Mouse (Mus musculus) forebrain, embryonic 14.5 days (tissue): ENCODE data around the gene Prdm9. TPM values are rescaled to one million over a fixed set of nuclear protein-coding genes. Genes with fewer than 3 reads are reported as not detected.

Experiments used
- ATAC-seq: fragments of 200-750 bp; cut with Nextera tagmentation; 2 replicates; pipeline ENCODE4 v1.8.0; 2017; ENCODE audit warnings: mild to moderate bottlenecking, moderate library complexity
- DNase-seq: peaks from one replicate; pipeline ENCODE4 v3.0.0-alpha.2; 2015; ENCODE audit warnings: low spot score
- H3K27ac ChIP-seq: fragments of 300-500 bp; sonication (generic); 2 replicates; pipeline ENCODE4 v1.5.1; 2014; ENCODE audit warnings: low read depth, mild to moderate bottlenecking, control low read depth, low read length, moderate library complexity
- H3K27me3 ChIP-seq: fragments of 300-500 bp; sonication (generic); replicated peaks from 2 replicates; pipeline ENCODE4 v1.6.1; 2014; ENCODE audit warnings: low read length, control low read depth, mixed read lengths; ENCODE audit not compliant: control insufficient read depth, insufficient read depth
- H3K36me3 ChIP-seq: fragments of 300-500 bp; sonication (generic); 2 replicates; pipeline ENCODE4 v1.6.1; 2014; ENCODE audit warnings: low read length, control low read depth; ENCODE audit not compliant: control insufficient read depth, insufficient read depth
- H3K4me1 ChIP-seq: fragments of 300-500 bp; sonication (generic); 2 replicates; pipeline ENCODE4 v1.6.1; 2014; ENCODE audit warnings: antibody characterized with exemption, low read length, control low read depth; ENCODE audit not compliant: control insufficient read depth, insufficient read depth
- H3K4me2 ChIP-seq: fragments of 300-500 bp; sonication (generic); 2 replicates; pipeline ENCODE4 v1.6.1; 2014; ENCODE audit warnings: mild to moderate bottlenecking, control low read depth, low read length
- H3K4me3 ChIP-seq: fragments of 300-500 bp; sonication (generic); 2 replicates; pipeline ENCODE4 v1.5.1; 2014; ENCODE audit warnings: low read depth, low read length, control low read depth
- H3K9ac ChIP-seq: fragments of 300-500 bp; sonication (generic); 2 replicates; pipeline ENCODE4 v1.6.1; 2014; ENCODE audit warnings: mild to moderate bottlenecking, low read length, control low read depth, moderate library complexity
- H3K9me3 ChIP-seq: fragments of 300-500 bp; sonication (generic); replicated peaks from 2 replicates; pipeline ENCODE4 v1.6.1; 2016; ENCODE audit warnings: low read length, control low read depth, mixed read lengths; ENCODE audit not compliant: control insufficient read depth
- WGBS: fragments of 180-500 bp; shearing (Covaris S2); extraction: QIAGEN DNeasy Blood & Tissue Kit; methylation state at CpG from one replicate; pipeline ENCODE4 v1.1.7; 2014; 5-methylcytosine and 5-hydroxymethylcytosine counted together
- polyA plus RNA-seq: library from polyadenylated mRNA; unstranded; fragments of >200 nt; fragmentation: Nextera tagmentation; extraction: Ambion mirVana; gene quantifications from 2 replicates; pipeline ENCODE4 v1.2.1, GENCODE M21; 2014

The Prdm9 gene
- polyA plus RNA-seq: 0.77 TPM in 2 replicates

DNA sequence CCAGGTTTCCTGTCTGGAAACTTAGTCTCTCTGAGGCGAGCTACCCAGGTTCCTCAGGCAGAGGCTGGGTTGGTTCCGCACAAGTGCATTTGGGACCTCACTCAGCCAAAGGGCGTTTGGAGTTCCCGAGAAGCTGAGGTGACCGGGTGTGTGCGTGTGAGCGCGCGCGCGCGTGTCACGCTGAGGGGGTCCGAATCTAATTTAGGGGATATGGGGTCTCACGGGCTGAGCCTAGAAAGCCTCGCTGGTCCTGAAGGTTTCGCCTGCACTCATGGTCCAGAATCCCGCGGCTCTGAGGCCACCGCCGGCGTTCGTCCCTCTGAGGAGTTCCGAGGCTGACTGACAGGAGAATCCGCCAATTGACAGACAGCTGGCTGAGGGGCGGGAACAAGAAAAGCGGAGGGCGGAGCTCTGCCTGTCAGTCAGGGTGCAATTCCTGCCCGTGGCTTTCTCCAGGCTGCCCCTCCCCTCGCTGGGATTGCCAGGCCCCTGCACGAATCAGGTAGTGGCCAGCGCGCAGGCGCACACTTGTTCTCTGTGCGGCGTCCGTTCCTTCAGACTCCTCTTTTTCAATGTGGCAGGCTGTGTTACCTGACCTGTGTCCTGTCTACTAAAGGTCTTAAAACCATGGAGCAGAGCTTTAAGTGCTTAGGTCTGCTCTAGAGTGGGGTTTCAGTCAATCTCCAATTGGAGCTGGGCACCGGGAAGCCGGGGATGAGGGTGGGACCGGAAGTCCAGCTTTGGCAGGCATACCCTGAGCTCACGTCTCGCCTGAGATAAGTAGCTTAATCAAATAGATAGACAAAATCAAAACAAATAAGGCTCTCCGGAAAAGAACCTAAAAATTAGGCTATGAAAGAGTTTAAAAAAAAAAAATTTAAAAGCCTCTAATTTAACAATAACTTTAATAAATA lies at the start of gene Prdm9:
Gene Prdm9 (minus strand): TSS at position 341 of the 914 bp plus-strand sequence.
- Histone ChIP-seq H3K27me3 (no peaks in the 10 kb centered on the region), H3K4me2 (peak within 1 kb of the TSS; percentile 88), H3K4me1 (peaks cover 4% of the 10 kb centered on the region; the same call in 1 of the 2 replicates), H3K9ac (peak within 1 kb of the TSS; percentile 80), H3K36me3 (no peaks in the 10 kb centered on the region), H3K9me3 (no peaks in the 10 kb centered on the region), H3K27ac (peak within 1 kb of the TSS; percentile 92), H3K4me3 (peak within 1 kb of the TSS; percentile 49)
- DNase-seq (peak; percentile 99), ATAC-seq (peak; percentile 99)
- WGBS: under 1% methylated on average over 43 of the region's 43 CpGs

DNA sequence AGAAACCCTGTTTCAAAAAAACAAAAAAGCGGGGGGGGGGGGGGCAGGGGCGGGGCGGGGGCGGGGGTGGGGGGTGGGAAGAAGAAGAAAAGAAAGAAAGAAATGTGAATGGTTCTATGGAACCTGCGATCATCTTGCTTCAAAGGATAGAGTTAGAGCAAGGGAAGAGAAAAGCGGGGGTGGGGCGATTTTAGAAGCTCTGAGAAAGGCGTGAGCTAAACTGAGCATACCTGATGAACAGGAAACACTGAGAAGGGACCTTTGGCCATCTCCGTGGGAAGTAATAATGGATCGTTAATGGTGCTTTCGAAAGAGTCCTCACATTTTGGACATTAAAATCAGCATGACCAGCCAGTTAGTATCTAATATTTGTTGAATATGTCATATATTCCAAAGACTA lies 35.3 kb upstream of the Prdm9 start:
- H3K4me2 ChIP-seq: no peak overlapping the region
- H3K4me1 ChIP-seq: no peaks in the 10 kb centered on the region
- no peaks in the 10 kb centered on the region for H3K9me3 ChIP-seq
- H3K27me3 ChIP-seq: no peaks in the 10 kb centered on the region
- no peak overlapping the region for H3K27ac ChIP-seq
- ATAC-seq (no peak), DNase-seq (no peak)
- H3K36me3 ChIP-seq: no peaks in the 10 kb centered on the region
- no peak overlapping the region for H3K9ac ChIP-seq
- H3K4me3 ChIP-seq: no peak overlapping the region
- WGBS: 91% methylated on average over 8 of the region's 11 CpGs

DNA sequence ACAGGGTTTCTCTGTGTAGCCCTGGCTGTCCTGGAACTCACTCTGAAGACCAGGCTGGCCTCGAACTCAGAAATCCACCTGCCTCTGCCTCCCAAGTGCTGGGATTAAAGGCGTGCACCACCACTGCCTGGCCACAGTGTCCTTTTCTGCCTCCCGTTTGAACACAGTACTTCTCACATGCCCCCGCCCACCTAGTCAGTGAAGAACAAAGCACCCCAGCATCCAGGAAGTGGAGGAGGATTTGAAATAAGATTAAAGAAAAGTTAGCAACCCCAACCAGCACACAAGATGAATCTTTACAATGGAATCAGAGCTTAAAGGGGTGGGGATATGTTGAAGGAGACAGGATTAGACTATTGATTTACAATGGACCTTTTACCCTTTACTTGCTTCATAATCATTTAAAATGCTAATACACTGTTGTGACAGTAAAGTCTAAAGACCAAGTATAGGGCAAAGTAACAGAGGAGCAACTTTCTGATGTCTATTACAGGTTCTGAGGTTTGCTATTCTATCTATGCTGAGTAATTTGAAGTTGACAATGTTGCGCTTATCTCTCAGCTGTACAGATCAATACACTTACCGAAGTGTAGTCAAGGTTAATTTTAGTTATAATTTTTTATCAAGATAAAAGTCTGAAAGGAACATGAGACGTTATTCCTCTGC lies 27.2 kb upstream of the Prdm9 start:
- Histone ChIP-seq H3K27me3 (no peaks in the 10 kb centered on the region), H3K9me3 (no peaks in the 10 kb centered on the region), H3K4me3 (no peak overlapping the region), H3K36me3 (no peaks in the 10 kb centered on the region), H3K27ac (no peak overlapping the region), H3K9ac (no peak overlapping the region), H3K4me2 (no peak overlapping the region), H3K4me1 (no peaks in the 10 kb centered on the region)
- DNase-seq: no peak
- no peak for ATAC-seq
- WGBS: 75% methylated on average over 7 of the region's 7 CpGs

DNA sequence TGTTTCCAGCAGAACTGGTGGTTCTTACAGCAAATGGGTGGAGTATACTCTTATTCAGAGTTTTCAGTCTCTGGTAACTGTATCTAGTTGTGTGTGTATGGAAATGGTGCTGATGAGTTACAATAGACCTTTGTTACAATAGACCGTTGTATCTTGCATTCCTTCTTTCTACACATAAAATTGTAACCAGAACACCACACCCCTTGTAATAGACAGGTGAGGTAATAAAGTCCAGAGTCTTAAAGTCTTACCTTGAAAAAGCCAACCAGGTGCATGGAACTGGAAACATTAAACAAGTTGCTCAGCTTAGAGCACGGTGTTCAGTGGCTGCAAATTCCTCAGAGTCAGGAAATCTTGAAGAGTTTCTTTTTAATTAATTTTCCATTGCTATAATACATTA lies 24.0 kb upstream of the Prdm9 start:
- Histone ChIP-seq H3K27ac (no peak overlapping the region), H3K9me3 (no peaks in the 10 kb centered on the region), H3K9ac (no peak overlapping the region), H3K27me3 (no peaks in the 10 kb centered on the region), H3K36me3 (no peaks in the 10 kb centered on the region), H3K4me2 (no peak overlapping the region), H3K4me3 (no peak overlapping the region), H3K4me1 (no peaks in the 10 kb centered on the region)
- WGBS: 82% methylated on average over 2 of the region's 2 CpGs
- ATAC-seq (no peak), DNase-seq (no peak)

DNA sequence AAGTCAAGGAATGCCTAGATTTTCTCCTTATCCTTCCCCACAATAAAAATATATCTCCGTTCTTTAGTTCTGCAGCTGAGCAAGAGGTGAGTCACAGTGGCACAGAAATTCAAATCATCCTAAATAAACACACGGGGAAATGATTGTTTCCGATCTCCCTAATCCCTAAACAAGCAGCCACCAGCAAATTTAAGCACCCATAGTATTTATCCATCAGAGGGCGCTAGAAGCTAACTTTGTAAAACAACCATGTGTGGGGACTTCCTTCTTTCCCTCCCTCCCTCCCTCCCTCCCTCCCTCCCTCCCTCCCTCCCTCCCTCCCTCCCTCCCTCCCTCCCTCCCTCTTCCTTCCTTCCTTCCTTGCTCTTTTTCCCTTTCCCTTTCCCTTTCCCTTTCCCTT lies 21.5 kb upstream of the Prdm9 start:
- H3K9ac ChIP-seq: no peak overlapping the region
- no peak overlapping the region for H3K4me3 ChIP-seq
- WGBS: 31% methylated on average over 4 of the region's 4 CpGs
- peak; percentile 44 for DNase-seq
- no peak overlapping the region for H3K27ac ChIP-seq
- H3K27me3 ChIP-seq: no peaks in the 10 kb centered on the region
- no peak overlapping the region for H3K4me2 ChIP-seq
- no peaks in the 10 kb centered on the region for H3K9me3 ChIP-seq
- H3K4me1 ChIP-seq: no peaks in the 10 kb centered on the region
- no peak for ATAC-seq
- H3K36me3 ChIP-seq: no peaks in the 10 kb centered on the region

DNA sequence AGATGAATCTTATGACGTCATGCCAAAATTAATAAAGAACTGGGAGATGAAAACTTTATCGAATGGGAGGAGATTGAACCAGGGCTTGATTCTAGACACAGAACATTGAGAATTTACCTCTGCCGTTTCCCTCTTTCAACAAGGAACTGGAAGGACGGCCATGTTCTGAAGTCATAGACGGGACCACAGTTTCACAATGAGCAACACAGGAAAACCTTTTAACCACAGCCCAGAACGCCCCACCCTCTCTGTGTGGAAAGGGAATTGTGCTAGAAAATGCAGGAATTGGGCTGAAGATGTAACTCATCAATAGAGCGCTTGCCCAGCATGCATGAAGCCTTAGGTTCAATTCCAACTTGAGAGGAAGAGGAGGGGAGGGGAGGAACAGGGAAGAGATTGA lies 18.9 kb upstream of the Prdm9 start:
- ATAC-seq (no peak), DNase-seq (no peak)
- no peak overlapping the region for H3K4me3 ChIP-seq
- H3K4me2 ChIP-seq: no peak overlapping the region
- H3K36me3 ChIP-seq: no peaks in the 10 kb centered on the region
- H3K4me1 ChIP-seq: no peaks in the 10 kb centered on the region
- no peak overlapping the region for H3K9ac ChIP-seq
- 90% methylated on average over 7 of the region's 7 CpGs for WGBS
- H3K27me3 ChIP-seq: no peaks in the 10 kb centered on the region
- H3K27ac ChIP-seq: no peak overlapping the region
- H3K9me3 ChIP-seq: no peaks in the 10 kb centered on the region

DNA sequence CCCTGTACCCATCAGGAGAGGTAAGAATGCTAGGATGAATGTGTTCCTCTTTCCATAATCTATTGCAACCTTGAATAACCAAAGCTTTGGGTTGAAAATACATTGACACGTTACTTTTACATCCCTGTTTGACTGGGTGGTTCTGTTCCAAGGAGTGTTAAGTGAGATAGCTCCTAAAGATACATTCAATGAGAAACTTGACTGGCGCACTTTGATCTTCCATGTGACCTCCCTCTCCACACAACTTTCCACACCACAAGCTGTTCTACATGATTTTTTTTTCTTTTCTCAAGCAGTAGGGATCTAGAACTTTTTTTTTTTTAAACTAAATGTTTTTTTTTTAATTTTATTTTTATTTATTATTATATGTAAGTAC lies 15.9 kb upstream of the Prdm9 start:
- no peak overlapping the region for H3K9ac ChIP-seq
- ATAC-seq: no peak
- H3K9me3 ChIP-seq: no peaks in the 10 kb centered on the region
- no peaks in the 10 kb centered on the region for H3K4me1 ChIP-seq
- WGBS: 92% methylated on average over 2 of the region's 2 CpGs
- H3K27ac ChIP-seq: no peak overlapping the region
- H3K4me2 ChIP-seq: no peak overlapping the region
- no peak for DNase-seq
- H3K4me3 ChIP-seq: no peak overlapping the region
- H3K27me3 ChIP-seq: no peaks in the 10 kb centered on the region
- no peaks in the 10 kb centered on the region for H3K36me3 ChIP-seq

DNA sequence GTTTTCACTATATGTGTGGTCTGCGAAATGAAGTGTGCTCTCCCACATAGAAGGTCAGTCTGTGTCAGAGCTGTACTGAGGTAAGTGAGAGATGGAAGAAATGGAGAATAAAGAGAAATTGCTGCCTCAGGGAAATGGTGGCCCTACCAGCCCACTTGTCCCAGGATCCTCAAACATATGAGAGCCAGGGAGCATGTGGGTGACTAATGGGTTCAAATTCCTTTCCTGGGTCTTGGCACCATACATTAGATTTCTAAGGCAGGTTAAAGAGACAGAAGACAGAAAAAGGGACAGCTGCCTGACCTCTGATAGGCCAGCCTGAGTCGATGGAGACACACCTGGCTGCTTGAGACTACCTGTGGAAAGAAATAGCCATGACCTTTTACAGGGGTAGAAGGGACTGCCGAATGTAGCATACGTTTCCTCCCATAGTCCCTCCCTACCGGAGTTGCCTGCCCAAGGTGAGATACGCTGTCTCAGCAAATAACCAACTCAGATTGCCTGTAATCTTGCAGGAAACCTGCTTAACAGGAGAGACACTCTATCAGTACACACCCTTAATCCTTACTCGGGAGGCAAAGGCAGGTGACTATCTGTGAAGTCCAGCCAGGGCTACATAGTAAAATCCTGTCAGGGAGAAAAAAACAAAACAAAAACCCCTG lies 15.4 kb upstream of the Prdm9 start:
- DNase-seq: no peak
- ATAC-seq: no peak
- Histone ChIP-seq H3K27me3 (no peaks in the 10 kb centered on the region), H3K9me3 (no peaks in the 10 kb centered on the region), H3K4me2 (no peak overlapping the region), H3K9ac (no peak overlapping the region), H3K4me3 (no peak overlapping the region), H3K27ac (no peak overlapping the region), H3K4me1 (no peaks in the 10 kb centered on the region), H3K36me3 (no peaks in the 10 kb centered on the region)
- WGBS: 87% methylated on average over 7 of the region's 7 CpGs
